Mouse (Mus musculus) heart, adult 2 months (tissue): ENCODE results near the gene Hipk4.

Experiments
- CTCF ChIP-seq: fragments of 200-600 bp; IDR thresholded peaks from 2 replicates; pipeline ENCODE4 v1.8.1; 2022; ENCODE audit warnings: antibody characterized with exemption, mild to moderate bottlenecking, moderate library complexity
- EP300 ChIP-seq: fragments of 200-500 bp; IDR thresholded peaks from 2 replicates; pipeline ENCODE4 v1.6.1; 2011; ENCODE audit warnings: low read depth, low read length, control low read depth; ENCODE audit not compliant: insufficient read depth
- POLR2A ChIP-seq: fragments of 200-500 bp; IDR thresholded peaks from 2 replicates; pipeline ENCODE4 v1.6.1; 2011; ENCODE audit warnings: mild to moderate bottlenecking, low read depth, low read length, control low read depth; ENCODE audit not compliant: insufficient read depth

GRCm38 (mm10) chr7:27493022-27493421 lies 30.0 kb upstream of the Hipk4 start:
- TF ChIP-seq EP300 (no peak), CTCF (no peak), POLR2A (no peak)
